Mouse (Mus musculus) midbrain, postnatal 0 days (tissue): ENCODE measurements around the gene 2010109A12Rik. TPM values are rescaled to one million over a fixed set of nuclear protein-coding genes. Genes with fewer than 3 reads are reported as not detected.

Source experiments
- ATAC-seq: fragments of 200-750 bp; cut with Nextera tagmentation; 2 replicates; pipeline ENCODE4 v1.8.0; 2017; ENCODE audit warnings: moderate number of reproducible peaks, mild to moderate bottlenecking, moderate TSS enrichment, moderate library complexity; ENCODE audit not compliant: low FRiP score
- DNase-seq: peaks from one replicate; pipeline ENCODE4 v3.0.0-alpha.2; 2015; ENCODE audit warnings: low spot score
- H3K27ac ChIP-seq: fragments of 300-500 bp; sonication (generic); 2 replicates; pipeline ENCODE4 v1.5.1; 2014; ENCODE audit warnings: low read depth, mild to moderate bottlenecking, low read length, mixed read lengths
- H3K27me3 ChIP-seq: fragments of 300-500 bp; sonication (generic); 2 replicates; pipeline ENCODE4 v1.6.1; 2014; ENCODE audit warnings: low read length, control low read depth, mixed read lengths; ENCODE audit not compliant: insufficient read depth
- H3K36me3 ChIP-seq: fragments of 300-500 bp; sonication (generic); 2 replicates; pipeline ENCODE4 v1.6.1; 2014; ENCODE audit warnings: low read length, control low read depth, mixed read lengths; ENCODE audit not compliant: insufficient read depth
- H3K4me1 ChIP-seq: fragments of 300-500 bp; sonication (generic); 2 replicates; pipeline ENCODE4 v1.6.1; 2014; ENCODE audit warnings: mild to moderate bottlenecking, control low read depth, antibody characterized with exemption, low read length, mixed read lengths; ENCODE audit not compliant: insufficient read depth
- H3K4me2 ChIP-seq: fragments of 300-500 bp; sonication (generic); 2 replicates; pipeline ENCODE4 v1.6.1; 2014; ENCODE audit warnings: low read depth, mild to moderate bottlenecking, low read length, mixed read lengths; ENCODE audit not compliant: poor library complexity, severe bottlenecking
- H3K4me3 ChIP-seq: fragments of 300-500 bp; sonication (generic); 2 replicates; pipeline ENCODE4 v1.5.1; 2014; ENCODE audit warnings: low read depth, mild to moderate bottlenecking, low read length, moderate library complexity
- H3K9ac ChIP-seq: fragments of 300-500 bp; sonication (generic); replicated peaks from 2 replicates; pipeline ENCODE4 v1.6.1; 2014; ENCODE audit warnings: mild to moderate bottlenecking, low read length, moderate library complexity, mixed read lengths; ENCODE audit not compliant: poor library complexity, severe bottlenecking
- H3K9me3 ChIP-seq: fragments of 300-500 bp; sonication (generic); 2 replicates; pipeline ENCODE4 v1.6.1; 2016; ENCODE audit warnings: low read length, control low read depth
- CTCF ChIP-seq: IDR thresholded peaks from 2 replicates; pipeline ENCODE4 v1.5.1; 2016; ENCODE audit warnings: antibody characterized with exemption, mild to moderate bottlenecking
- WGBS: fragments of 180-500 bp; shearing (Covaris S2); extraction: QIAGEN DNeasy Blood & Tissue Kit; methylation state at CpG from one replicate; pipeline ENCODE4 v1.1.7; 2014; 5-methylcytosine and 5-hydroxymethylcytosine counted together
- polyA plus RNA-seq: library from polyadenylated mRNA; unstranded; fragments of >200 nt; fragmentation: Nextera tagmentation; extraction: Ambion mirVana; gene quantifications from 2 replicates; pipeline ENCODE4 v1.2.1, GENCODE M21; 2015
- total RNA-seq: library from RNA; depleted of rRNA; stranded (reverse); fragments of >200 nt; gene quantifications from 2 replicates; pipeline ENCODE4 v1.2.3, GENCODE M21; 2014; rRNA removed

The 2010109A12Rik gene
- total and polyA plus RNA-seq, 2 experiments from 2014 or later: 0.27 TPM; not detected in 1

DNA sequence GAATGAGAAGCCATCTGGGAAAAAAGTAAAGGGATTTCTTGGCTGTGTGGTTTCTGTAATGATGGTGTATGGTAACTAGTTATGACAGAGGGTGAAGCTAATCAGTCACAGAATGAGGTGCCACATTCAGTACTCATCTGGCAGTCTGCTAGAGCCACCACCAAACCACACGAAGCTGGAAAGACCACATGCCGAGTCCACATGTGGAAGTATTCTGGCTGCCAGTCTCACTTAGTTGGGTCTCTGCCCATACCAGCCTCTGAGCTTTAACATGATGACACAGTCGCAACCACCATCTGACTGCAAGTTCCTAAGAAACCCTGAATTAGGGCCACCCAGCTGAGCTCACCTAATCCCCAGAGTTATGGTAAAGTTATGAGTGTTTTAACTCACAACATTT lies 54.7 kb downstream of the 2010109A12Rik start:
- DNase-seq: no peak
- 72% methylated on average over 3 of the region's 3 CpGs for WGBS
- H3K9ac ChIP-seq: no peak overlapping the region
- no peaks in the 10 kb centered on the region for H3K36me3 ChIP-seq
- H3K4me1 ChIP-seq: no peaks in the 10 kb centered on the region
- no peak for ATAC-seq
- no peak overlapping the region for H3K4me2 ChIP-seq
- H3K4me3 ChIP-seq: no peak overlapping the region
- H3K27me3 ChIP-seq: no peaks in the 10 kb centered on the region
- H3K9me3 ChIP-seq: no peaks in the 10 kb centered on the region
- no peak for TF ChIP-seq CTCF
- H3K27ac ChIP-seq: no peak overlapping the region

DNA sequence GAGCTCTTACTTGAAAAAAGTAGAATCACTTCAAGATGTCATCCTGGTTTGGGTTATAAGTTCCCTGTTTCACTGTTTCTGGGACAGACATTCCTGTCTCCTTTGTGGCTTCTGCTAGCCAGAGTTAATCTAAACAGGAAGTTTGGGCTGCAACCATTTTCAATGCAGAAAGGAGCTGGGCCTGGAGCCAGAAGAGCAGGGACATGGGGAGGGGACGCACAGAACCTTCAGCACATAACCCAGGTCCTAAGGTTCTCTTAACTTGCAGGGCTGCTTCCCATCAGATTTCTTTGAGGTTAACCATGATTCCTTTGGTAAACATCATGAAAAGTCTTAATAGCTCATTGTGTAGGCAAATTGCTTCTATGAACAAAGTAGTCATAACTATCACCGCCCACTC lies 56.4 kb downstream of the 2010109A12Rik start:
- H3K27ac ChIP-seq: no peak overlapping the region
- DNase-seq: no peak
- H3K4me3 ChIP-seq: no peak overlapping the region

More for the DNA sequence above, 56.4 kb downstream of the 2010109A12Rik start:
- TF ChIP-seq CTCF: no peak
- Histone ChIP-seq H3K36me3 (no peaks in the 10 kb centered on the region), H3K4me1 (no peaks in the 10 kb centered on the region), H3K9ac (no peak overlapping the region), H3K9me3 (no peaks in the 10 kb centered on the region), H3K27me3 (no peaks in the 10 kb centered on the region), H3K4me2 (no peak overlapping the region)
- ATAC-seq: no peak
- WGBS: 100% methylated on average over 2 of the region's 2 CpGs

Other genes starting within 250 kb of the 2010109A12Rik start
- 0.14 and 0.16 TPM in 2 replicates for gene Sowahb, start 161.5 kb upstream of the 2010109A12Rik start, total RNA-seq
- 0.06 TPM in 1 of 2 replicates, not detected in the other for gene Sowahb, start 161.5 kb upstream of the 2010109A12Rik start, polyA plus RNA-seq
- gene Sept11, start 113.1 kb upstream of the 2010109A12Rik start, total RNA-seq: 95.9 and 100 TPM in 2 replicates
- 87.7 and 96.0 TPM in 2 replicates for gene Sept11, start 113.1 kb upstream of the 2010109A12Rik start, polyA plus RNA-seq
- 260 and 289 TPM in 2 replicates for gene Ccni, start within 50 bp of the 2010109A12Rik start, total RNA-seq
- 104 and 109 TPM in 2 replicates for gene Ccni, start within 50 bp of the 2010109A12Rik start, polyA plus RNA-seq
- 38.2 and 57.8 TPM in 2 replicates for gene Ccng2, start 60.7 kb downstream of the 2010109A12Rik start, total RNA-seq
- gene Ccng2, start 60.7 kb downstream of the 2010109A12Rik start, polyA plus RNA-seq: 23.5 and 23.9 TPM in 2 replicates